Mouse (Mus musculus): ENCODE data around the gene Sv2b. TPM values are rescaled to one million over a fixed set of nuclear protein-coding genes. Genes with fewer than 3 reads are reported as not detected.
"Not testable (repeated sequence)": the region's sequence is repeated elsewhere in the genome, so short reads cannot be mapped to it uniquely, and the experiment has no call there.

The Sv2b gene
- polyA plus RNA-seq (2012; rRNA removed) = 3.9 and 5.5 TPM in 2 replicates

DNA sequence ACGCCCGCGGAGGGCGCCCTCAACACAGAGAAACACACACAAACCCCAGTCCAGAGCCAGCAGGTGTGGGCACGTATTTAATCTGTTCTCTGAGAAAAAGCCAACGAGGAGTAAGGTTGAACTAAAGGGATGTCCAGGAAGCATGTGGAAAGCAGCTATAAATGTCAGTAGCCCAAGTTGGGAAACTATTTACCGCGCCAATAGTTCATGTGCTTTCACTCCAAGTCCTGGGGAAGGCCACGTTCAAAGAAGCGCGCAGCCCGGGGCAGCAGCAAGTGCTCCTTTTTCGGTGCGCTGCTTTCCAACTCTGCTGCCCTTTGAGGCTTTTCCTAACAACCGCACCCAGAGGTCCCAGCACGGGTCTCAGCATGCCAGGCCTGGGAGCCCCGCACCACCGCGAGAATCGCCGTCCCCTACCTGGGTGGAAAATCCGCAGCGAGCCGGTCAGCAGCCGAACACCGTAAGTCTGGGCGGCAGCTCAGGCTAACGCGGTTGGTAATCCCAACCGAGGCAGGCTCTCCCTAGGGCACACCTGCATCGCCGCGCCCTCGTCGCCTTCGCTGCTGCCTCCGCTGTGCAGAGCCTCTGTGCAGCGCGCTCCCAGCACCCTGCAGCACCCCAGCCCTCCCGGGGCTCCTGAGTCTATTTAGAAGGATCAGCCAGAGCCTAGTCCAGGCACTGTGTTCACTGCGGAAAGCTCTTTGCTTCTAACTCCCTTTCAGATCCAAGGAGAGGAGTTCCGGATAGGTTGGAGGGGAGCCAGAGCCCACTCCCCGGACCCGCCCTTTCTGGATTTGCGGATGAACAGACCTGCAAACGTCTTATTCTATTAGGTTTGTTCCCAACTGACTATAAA is at the start of gene Sv2b:
Sv2b (minus strand) TSS at position 806 of the 856 bp plus-strand sequence.
- no peak for DNase-seq (ENCODE audit: low spot score)

DNA sequence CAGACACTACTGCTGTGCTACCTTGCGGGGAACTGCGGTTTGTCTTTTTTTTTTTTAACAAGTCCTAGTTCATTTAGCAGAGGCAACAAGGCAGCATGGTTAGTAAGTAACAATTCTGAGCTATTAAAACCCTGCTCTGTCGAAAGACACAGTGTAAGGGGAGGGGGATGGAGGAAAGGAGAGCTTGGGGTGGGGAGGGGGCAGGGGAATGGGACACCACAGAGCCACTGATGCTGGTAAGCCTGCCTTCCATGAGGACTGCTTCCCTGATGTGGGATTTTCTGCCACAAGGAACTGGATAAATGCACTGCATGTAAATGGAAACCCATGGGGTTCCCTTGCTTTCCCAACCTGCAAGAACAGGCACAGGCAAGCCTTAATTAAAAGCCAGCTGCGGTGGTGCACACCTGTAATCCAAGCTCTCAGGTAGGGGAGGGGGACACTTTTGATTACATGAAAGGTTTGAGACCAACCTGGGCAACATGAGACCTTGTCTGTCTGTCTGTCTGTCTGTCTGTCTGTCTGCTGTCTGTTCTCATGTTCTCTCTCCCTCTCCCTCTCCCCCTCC is 49.3 kb upstream of the Sv2b start:
- DNase-seq (ENCODE audit: low spot score) = no peak

DNA sequence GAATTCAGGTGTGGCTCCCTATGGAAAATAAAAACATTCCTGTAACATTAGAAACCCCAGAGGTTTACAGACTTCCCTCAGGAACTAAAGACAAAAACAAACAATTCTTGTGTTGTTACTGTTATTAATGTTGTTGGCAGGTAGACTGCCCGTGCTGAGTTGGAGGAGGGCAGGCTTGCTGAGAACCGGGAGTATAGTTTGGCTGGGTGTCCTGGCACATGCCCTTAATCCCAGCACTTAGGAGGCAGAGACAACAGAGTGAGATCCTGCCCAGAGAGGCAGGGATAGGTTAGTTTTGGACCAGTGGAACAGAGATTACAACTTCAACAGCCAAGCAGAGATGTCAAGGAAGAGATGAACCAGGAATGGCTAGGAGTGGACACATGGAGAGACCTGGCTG is 46.5 kb upstream of the Sv2b start:
- DNase-seq (ENCODE audit: low spot score) = no peak

DNA sequence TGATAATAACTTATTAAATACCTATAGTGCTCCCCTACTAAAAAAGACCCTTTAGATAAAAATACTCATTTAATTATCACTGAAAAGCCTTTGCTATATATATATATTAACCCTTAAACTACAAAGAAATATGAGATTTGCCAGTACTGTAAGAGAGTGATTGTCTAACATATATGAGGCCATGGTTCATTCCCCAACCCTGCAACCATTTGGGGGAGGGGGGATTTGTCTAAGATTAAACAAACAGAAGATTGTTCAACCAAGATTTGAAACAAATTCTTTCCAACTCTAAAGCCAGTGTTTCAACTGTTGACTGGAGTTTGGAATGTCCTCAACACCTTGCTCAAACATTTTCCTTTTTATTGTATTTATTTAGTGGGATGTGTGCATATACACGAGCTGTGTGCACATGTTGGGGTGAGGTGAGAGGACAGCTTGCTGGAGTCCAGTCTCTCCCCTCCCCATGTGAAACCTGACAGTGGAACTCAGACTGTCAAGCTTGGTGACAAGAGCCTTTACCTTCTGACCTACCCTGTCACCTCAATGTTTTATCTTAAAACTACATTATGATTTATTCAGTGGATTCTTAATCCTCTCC is 43.8 kb upstream of the Sv2b start:
- DNase-seq (ENCODE audit: low spot score) = no peak

DNA sequence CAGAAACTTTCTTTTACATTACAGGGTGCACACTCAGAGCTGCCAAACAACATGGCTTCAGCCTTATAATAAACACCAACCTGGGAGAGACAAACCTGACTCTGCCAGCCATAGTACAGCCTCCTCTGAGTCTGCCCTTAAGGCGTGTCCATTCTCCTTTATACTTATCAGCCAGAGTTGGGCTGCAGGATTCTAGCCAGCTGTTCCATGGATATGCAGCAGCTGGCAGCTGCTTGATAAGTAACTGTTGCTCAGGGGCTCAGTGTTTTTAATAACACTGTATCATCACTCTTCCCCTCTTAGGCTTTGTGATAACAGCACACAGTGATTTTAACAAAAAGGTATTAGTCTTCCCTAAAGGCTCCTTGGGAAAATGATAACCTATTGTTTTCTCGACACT is 41.1 kb upstream of the Sv2b start:
- no peak for DNase-seq (ENCODE audit: low spot score)

DNA sequence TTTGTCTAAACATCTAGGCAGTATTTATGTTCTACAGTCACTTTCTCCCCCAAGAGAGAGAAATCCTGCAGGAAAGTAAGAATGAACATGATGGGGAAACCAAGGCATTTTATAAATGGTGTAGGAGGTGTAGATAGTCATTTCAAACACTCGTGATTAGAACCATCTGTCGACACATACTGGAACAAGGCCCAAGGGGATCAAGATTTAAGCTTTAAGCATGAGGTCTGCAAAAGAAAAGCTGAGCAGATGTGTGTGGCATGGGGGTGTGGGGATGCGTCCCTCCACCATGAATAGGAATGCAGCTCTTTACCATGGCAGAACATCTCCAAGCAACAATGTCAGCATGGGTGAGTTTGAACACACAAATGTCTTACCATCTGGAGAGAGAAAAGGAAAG is 23.2 kb upstream of the Sv2b start:
- DNase-seq (ENCODE audit: low spot score) = no peak

DNA sequence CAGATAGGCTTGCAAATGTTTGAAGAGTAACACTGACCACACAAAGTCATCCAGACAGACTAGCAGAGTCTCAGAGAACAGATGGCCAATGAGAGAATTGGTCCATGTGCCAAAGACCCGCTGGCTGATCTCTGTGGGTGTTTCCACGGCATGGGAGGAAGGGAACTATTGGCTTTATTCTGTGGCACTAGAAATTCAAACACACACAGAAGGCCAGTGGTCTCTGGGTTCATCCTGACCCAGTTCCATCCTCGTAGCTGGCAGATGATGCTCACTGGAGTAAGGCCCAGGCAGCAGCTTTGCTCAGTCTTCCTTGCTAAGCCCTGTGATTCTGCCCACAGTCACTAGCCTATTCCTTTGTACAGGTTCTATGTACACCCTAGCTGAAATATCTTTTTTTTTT is 20.7 kb upstream of the Sv2b start:
- no peak for DNase-seq (ENCODE audit: low spot score)

DNA sequence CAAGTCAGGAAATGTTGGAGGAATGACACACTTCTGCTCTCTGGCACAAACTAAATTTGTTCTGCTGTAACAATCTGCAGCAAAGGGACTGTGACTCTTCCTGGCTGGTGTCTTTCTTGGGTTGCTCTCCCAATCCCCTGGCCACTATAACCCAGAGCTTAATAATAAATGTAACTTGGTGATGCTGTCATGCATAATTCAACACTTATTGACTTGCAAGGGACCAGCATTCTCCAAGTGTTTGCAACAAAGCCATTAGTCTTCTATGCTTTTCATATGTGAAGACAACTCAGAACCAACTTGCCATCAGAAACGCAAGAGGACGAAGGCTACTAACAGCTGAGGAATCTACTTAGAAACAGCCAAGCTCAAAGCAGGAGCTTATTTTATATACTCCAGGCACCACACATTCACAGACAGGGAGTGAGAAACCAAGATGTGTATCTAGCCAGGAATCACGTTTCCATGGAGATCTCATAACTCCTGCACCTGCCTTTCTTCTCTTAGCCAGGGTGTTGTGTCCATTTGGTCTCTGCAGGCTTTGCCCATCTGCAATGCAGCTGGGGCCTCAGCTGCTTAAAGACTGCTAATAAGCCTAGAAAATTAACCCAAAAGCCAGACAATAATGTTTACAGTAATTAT is 19.8 kb upstream of the Sv2b start:
- no peak for DNase-seq (ENCODE audit: low spot score)

DNA sequence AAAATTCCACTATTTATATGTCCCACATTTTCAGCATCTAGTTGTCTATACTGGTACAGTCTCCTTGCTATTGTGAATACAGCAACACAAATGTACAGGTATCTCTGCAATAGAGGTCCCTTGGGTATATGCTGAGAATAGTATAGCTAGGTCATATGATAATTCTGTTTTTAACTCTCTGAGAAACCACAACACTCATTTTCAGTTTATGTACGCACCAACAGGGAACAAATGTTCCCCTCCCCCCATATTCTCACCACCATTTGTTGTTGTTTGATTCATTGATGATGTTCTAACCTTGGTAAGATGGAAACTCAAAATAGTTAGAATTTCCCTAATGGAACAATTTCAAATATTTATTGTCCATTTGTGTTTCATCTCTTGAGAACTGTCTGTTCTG is 16.2 kb upstream of the Sv2b start:
- no peak for DNase-seq (ENCODE audit: low spot score)

DNA sequence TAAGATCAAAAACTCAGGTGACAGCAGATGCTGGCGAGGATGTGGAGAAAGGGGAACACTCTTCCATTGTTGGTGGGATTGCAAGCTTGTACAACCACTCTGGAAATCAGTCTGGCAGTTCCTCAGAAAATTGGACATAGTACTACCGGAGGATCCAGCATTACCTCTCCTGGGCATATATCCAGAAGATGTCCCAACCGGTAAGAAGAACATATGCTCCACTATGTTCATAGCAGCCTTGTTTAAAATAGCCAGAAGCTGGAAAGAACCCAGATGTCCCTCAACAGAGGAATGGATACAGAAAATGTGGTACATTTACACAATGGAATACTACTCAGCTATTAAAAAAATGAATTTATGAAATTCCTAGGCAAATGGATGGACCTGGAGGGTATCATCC is 13.7 kb upstream of the Sv2b start:
- DNase-seq (ENCODE audit: low spot score) = not testable (repeated sequence)

DNA sequence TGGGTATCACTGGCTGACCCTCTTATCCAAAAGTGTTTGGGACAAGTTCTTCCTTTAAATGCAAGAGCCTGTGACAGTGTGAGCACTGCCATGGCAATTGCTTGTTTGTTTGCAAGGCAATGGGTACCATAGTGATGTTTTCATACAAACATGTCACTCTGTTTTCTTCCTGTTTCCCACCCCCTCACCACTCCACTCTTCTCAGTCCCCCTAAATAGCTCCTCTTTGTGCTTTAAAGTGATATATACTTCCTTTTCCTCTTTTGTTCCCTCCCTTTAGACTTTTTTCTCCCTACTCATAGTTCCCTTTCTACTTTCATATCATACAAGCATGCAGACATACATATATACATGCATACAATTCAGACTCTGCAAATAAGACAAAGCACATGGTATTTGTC is 10.9 kb upstream of the Sv2b start:
- no peak for DNase-seq (ENCODE audit: low spot score)

DNA sequence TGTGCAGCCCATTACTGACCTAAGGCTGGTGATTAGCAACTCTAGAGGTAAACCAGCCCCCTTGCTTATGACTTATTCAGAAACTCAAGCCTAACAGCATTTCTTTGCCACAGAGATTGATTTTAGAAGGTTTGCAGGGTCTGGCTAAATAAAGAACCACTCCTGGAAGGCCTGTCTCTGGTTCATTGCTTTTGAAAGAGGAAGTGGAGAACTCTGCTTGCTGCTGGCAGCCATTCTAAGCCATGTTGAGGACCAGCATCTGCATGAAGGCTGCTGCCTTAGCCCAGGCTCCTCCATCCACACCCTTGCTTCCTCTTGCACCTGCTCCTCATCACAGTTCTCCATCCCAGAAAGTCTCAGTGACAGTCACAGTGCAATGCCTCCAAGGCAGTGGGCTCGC is 9.3 kb upstream of the Sv2b start:
- no peak for DNase-seq (ENCODE audit: low spot score)

DNA sequence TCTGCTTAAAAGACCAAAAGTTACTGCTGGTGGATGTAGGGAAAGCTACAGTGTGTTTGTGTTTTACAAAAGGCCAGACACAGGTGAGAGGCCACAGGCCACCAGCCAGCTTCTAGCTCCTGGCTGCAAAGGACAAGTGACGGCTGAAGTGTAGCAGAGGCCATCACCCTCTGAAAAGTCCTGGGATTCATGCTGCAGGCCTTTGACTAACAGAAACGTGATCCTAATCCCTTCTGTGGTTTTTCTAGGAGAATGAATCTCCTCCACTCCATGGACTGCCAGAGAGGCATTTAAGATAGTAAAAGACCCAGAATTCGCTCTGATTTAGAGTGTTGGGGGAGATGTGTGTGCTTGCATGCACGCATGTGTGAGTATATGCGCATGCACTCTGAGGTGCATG is 5.8 kb upstream of the Sv2b start:
- DNase-seq (ENCODE audit: low spot score) = no peak

DNA sequence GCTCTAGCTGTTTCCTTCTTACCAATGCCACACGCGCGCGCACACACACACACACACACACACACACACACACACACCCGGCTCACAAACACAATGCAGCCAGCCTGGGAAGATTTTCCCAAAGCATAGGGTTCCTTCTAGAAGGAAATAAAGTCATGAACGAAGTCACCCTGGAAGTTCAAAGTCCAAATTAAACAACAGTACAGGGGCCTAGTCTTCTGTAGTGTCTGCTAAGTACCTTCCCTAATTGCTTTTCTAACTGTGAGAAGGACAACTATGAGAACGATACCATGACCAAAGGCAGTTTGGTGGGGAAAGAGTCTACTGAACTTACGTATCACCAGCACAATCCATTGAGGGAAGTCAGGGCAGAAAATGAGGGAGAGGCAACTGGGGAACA is 508 bp upstream of the Sv2b start:
- DNase-seq (ENCODE audit: low spot score) = no peak

DNA sequence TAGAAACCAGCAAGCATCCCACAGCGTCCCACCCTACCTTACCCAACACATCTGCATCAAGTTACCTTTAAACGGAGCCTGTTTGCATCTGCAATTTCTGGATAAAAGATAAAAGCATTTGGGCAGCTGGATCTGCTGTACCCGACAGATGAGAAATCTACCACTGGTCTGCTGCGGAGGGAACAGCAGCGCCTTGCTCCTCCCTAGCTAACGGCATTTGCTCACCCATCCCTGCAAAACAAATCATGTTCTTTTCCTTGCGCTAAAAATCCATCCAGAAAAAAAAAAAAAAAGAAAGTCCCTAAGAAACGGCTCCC is 964 bp downstream of the Sv2b start:
- no peak for DNase-seq (ENCODE audit: low spot score)

DNA sequence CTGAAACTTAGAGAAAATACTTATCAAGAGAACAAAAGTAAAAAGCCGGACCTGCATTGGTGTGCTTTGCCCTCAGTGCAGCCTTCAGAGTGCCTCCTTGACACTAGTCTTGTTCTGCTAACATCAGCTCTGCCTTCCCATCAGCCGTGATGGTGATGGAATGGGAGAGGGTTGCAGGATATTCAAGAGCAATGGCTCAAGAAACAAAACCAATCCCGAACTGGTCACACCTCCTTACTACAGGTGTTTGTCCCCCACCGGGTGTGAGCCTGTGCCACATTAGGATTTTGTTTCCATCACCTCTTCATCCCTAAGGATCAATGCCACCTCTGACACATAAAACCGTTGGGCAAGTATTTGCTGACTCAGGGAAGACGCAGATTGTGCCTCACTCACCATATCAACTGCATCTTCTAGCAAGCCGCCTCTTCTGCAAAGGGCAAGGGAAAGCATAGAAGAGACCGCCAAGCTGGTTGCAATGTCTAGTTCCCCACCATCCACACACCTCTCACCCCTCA is 1.4 kb downstream of the Sv2b start:
- DNase-seq (ENCODE audit: low spot score) = no peak

DNA sequence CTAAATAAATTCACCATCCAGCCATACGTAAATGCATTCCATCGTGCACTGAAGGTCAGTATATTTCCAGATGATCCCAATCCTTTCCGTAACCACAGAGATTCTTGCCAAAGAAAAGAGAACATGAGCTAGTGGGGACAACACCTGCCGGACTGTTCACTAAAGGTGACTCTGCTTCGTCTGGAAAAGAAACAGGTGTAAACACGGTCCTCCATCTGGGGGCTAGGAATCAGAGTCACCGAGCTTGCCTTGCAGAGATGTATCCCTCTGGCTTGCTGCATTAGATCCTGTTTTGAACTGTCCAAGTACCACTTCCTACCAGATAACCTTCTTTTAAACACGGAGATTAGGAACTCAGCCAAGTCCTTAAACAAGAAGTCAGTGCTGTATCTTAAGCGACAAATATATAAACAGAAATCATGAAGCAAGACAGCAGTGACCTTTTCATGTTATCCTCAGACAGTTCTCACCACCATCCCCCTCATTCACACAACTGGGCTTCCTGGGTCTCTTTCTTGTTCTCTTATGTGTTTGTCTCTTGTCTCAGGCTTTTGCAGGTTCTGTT is 3.1 kb downstream of the Sv2b start:
- DNase-seq (ENCODE audit: low spot score) = no peak

DNA sequence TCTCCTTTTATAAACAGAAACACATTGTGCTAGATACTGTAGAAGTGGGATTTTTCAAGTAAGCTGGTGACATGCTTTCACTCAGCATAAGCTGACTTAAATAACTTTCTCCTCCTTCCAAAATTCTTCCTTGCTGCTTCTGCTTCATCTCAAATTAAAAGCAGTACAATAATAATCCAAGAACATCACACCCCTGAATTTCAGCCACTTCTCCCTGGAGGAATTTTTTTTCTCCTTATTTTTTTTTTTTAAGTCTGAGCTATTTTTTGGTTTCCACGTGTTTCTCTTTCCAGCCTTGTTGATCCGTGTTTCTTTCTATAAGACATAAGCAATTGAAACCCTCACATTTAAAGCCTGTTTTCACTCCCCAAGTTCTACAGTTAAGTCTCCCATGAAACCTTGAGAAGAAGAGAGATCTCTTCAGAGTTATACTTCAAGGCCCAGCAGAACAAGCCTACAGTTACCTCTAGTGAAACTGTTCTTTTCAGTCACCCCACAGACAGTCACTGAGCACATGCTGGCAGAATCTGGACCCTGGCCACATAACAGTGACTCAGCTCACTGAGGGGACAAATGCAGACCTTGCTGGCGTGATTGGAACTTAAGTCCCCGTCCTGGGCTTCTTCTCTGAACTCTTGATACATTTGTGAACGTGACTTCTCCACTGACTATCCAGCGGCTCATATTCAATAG is 6.4 kb downstream of the Sv2b start:
- DNase-seq (ENCODE audit: low spot score) = no peak

DNA sequence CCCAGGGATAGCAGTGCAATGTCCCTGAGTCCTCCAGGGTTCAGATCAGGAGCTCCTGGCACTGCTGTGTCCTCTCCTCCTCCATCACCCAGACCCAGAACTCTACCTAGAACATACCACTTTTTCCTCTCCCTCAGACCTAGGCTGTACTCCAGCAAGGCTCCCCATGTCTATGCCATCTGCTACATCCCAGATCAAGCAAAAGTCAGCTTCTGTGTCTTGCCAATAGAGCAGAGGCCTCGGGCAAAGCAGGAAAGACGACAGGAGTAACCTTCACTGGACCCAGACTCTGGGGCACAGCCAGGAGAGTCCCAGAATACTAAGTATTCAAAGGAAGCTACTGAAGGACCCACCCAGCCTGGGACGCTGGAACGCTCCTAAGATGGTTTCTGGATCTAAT is 9.8 kb downstream of the Sv2b start:
- no peak for DNase-seq (ENCODE audit: low spot score)

DNA sequence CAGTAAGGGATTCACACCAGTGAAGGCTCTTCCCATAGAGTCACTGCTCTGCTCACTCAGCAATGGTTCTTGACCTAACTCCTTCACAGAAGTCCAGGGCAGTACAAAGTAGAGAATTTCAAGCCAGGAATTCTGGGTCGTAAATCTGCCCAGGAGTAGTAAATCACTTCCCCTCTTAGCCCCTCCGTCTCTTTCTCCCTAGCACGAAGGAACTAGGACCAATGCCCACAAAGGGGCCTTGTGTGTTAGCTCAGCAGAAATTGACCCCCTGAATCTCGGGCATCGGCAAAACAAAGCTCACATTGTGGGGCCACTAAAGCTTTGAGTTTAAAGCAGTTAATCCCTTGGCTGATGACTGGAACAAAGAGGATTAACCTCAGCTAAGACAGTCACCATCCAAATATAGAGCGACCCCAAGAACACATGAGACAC is 12.4 kb downstream of the Sv2b start:
- no peak for DNase-seq (ENCODE audit: low spot score)

DNA sequence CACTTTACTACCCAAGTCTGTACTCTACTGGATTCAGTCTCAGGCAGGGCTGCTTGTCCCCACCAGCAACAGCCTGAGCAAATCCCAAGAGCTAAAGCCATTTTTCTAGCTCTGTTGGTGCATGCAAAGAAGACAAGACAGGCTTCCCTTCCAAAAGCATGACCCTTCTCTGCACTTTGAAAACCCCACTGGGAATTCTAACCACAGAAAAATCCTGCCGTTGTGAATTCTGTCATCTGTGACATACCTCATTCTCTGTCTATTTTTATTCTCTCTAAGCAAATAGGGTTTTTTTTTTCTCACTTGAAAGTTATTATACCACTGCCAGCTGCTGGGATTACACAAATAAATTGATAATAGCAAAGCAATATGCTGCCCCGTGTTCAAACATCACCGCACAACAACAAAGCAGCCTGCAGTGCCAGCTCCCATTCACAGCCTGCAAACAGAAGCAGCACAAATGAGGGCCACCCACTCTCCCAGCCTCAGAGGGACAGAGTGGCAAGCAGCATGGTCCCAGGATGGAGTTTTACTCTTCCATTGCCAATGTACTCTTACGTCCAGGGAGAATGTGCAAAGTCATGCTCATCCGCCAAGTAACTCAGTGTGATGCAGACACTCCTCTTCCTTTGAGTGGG is 13.7 kb downstream of the Sv2b start:
- DNase-seq (ENCODE audit: low spot score) = no peak

All from urinary bladder, adult 2 months (tissue).